Mouse (Mus musculus): ENCODE measurements around the gene Vma21.
A peak's percentile ranks its signal among the peaks of the same experiment; 100 is the strongest.

Gene Vma21

DNA sequence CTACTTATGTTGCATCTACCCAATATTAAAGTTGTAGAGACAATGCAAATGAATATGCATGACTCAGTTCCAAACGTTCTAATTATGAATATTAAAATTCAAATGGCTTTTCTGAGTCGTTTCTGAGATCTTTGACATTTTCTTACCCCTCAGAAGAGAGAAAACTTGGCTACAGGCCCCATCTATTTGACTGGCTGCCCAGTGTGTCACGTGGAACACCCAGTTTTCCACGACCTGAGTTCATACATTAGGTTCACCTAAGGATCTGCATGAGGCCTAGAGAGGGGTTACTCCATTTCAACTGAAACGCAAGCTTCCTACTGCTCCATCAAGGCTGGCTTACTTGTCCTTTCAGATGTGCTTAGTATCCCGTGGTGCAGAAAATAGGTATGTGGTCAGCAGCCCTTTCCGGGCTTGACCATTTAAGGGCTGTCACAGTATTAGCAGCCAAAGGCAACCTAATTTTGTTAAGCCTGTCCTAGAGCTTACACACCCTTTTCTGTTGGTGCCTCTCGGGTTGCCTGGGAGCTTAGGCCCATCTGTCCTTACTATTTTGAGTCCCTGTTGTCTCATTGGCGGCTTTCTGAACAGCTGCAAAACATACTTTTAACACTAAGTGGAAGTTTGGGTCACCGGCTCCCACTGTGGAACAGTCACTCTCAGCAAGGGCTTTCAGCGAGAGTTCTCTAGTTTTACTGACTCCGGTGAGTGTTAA is at the start of gene Vma21:
Gene Vma21, plus strand, starts transcription at position 294 of the 715 bp plus-strand sequence.
- DNase-seq, result no peak

DNA sequence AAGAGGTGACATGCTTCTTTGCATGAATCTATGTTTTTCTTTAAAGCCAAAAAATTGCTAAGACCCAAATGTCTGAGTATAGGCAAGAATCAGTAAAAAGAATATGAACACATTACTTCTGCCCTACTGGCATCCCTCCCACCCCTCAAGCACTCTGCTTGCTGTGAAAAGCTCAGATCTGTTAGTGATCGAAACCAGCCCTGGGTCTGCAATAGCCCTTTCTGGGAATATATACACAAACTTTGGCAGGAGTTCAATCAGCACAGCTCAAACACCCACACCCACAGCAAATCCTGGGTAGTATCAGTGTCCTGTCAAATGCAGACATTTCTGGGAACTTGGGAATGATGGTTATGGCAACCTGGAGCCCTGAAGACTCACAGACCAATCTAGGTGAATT is 47.8 kb upstream of the Vma21 start:
- DNase-seq, result no peak

DNA sequence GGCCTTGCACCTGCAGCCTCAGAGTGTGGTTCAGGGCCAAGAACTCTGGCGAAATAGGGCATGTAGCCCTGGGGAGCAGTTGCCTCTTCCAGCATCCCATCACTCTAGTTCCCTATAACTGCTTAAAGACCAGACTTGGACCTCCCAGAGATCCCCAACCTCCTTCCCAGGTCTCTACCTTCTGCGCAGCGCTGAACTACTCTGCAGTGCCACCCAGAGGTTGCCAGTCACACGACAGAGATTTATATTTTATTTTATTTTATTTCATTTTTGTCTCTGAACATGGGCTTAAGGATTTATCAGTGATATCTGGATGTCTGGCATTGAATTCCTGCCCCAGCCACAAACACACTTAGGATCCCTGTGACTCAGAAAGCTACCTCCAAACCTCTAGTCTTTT is 24.6 kb upstream of the Vma21 start:
- no peak for DNase-seq

DNA sequence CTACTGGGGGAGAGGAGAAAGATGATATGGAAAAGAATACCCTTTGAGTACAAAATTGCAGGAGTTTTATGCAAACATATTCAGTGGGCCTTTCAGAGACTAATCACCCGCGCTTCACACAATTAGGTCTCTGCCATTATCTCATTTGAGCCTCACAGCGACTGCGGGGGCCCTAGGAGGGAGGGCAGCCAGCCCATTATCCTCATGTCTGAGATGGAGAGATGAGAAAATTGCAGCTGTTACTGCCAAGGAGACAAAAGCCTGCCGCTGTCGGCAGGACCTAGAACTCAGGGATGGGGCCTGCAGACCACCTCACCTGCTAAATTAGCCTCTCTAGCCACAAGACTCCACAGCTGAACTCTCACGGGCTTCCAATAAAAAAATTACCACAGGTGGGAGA is 18.0 kb upstream of the Vma21 start:
- DNase-seq, result no peak

DNA sequence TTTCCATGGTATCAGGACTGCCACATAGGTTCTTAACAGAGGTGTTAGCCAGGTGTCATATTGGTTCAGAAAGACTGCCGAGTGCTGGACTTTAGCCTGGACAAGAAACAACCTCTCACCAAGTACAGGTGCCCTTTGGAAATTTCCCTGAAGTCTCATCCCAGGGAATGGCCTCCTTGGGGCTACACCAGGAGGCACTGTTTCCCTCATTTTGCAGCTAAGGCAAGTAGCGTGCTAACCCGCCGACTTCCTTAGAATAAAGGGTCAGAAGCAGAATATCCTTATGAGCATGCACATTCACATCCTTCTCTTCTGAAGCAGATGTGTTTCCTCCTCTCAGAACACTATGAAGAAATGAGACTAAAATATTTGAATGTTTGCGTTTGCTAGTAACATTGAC is 16.8 kb upstream of the Vma21 start:
- DNase-seq, result peak; percentile 1

DNA sequence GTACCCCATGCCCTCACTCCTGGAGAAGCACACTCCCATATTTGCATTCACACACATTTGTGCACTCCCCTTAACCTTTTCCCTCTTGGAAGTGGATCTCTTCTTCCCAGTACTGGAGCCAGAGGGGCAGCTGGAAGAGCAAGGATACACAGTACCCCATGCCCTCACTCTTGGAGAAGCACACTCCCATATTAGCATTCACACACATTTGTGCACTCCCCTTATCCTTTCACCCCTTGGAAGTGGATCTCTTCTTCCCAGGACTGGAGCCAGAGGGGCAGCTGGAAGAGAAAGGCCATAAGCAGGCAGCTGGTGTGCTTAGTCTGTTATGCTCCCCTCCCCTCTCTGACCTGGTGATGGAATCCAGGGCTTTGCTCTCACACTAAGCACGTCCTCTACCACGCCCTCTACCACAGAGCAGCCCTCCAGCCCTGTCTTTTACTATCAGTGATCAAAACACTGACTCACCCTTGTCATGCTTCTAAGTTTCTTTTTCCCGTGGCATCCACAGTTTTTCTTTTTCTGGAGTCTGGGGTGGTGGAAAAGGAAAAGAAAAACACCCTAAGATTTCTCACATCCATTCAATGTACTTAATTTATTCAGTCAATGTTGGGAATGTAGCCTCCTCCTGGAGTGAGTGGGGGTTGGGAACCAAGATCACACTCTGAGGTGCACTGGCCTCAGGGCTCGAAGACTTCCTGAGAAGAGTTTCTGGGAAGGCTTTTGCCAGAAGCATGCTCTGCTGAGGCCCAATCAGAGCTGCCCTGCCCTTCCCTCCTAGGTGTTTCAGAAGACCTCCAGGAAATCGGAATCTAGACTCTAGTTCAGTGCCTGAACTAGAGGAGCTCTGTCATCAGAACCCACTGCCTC is 3.5 kb upstream of the Vma21 start:
- DNase-seq, result no peak

DNA sequence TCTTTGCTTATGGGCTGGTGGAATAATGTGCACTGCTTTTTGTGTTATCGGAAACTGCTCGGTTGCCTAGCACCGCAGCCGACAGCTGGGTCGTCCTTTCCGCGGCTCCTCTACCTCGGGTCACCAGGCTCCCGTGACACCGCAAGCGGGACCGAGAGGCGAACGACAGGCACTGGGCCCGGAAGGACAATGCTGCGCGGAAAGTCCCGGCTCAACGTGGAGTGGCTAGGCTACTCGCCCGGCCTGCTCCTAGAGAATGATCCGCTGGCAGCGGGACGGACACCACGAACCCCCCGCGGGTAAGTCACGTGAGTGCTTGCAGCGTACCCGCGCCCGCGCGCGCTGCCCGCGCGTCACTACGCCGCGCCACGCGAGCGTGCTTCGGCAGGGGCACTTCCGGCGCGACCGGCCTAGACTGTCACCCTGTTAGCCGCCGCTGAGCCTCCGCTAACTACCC is 705 bp downstream of the Vma21 start:
- DNase-seq, result peak; percentile 84

DNA sequence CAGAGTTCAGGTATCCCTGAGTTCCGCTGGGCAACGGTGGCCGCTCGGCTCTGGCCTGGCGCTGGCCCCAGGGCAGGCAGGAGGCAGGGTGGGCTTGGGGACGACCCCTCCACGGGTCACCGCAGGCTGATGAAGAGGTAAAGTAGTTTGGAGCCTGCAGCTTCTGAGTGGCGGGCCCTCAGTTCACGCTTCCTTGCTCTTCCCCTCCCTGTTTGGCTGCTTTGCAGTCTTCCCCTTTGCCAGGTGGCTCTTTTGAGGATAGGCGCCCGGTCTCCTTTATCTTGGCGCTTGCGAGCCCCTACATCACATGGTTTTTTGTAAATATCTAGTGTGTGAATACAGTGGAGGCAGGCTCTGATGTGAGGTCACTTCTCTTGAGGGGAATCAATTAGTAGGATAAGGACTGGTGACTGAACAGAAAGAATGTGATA is 1.2 kb downstream of the Vma21 start:
- DNase-seq, result no peak

DNA sequence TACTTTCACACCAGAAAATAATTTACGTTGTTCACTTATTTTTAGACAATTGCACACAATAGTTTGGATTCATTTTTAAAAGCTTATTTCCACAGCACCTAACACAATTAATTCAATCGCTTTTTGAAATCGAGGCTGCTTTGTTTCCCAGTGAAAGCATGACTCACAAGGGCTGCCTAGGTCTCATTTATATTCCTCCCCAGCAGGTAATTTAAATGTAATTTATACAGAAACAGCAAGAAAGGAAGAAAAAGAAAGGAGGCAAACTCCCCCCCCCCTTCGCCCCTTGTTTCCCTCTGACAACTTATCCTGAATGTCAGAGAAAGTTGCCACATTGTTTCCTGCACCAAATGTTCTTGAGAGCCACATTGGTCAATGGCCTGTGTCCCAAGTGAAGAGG is 23.2 kb downstream of the Vma21 start:
- DNase-seq, result no peak

DNA sequence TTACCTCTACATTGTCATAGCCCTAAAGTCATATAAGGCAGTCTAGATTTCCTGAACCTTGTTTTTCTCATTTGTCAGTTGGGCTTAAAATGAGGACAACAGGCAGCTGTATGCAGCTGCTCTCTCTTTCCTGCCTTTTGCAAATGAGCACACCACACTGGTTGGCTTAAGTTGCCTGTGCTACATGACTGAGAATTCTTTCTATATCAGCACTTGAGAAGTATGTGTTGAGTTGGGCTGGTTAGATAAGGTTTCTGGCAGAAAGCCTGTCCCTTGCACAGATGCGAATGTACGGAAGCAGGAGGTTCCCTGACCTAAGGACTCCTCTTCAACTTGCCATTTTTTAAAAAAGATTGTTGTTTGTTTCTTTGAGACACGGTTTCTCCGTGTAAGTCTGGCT is 31.0 kb downstream of the Vma21 start:
- DNase-seq, result no peak

DNA sequence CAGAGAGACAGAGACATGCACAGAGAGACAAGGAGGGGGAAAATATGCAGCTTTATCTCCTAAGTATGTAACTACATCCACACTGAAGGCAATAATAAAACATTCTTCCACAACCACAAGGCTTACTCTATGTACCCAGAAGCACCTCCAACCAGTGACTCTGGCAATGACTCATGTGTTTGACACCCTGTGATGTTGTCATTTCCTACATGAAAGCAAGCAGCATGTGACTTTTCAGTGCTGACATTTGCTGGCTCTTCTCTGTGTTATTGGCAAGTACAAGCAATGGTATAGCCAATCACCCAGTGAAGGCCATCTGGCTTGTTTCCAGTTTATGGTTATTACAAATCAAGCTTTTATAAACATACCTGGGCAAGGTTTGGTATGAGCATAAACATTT is 38.1 kb downstream of the Vma21 start:
- DNase-seq, result no peak

Data from kidney, adult 9 months (tissue).